Mouse (Mus musculus) CH12.LX (cell line): ENCODE data around the gene Mex3d. TPM values are rescaled to one million over a fixed set of nuclear protein-coding genes. Genes with fewer than 3 reads are reported as not detected.

Experiments
- DNase-seq: peaks from one replicate; pipeline ENCODE4 v3.0.0-alpha.2; 2013; ENCODE audit errors: extremely low read depth
- H3K27ac ChIP-seq: 2 replicates; pipeline ENCODE4 v1.5.1; 2012; ENCODE audit warnings: low read depth, mild to moderate bottlenecking, control low read depth, moderate library complexity; ENCODE audit not compliant: insufficient read depth
- H3K27me3 ChIP-seq: replicated peaks from 2 replicates; pipeline ENCODE3; 2012; ENCODE audit warnings: inconsistent platforms
- H3K36me3 ChIP-seq, 2 experiments: replicated peaks in 1 of 2; 2 replicates each; pipeline versions ENCODE3 to v1.6.1; 2012; ENCODE audit warnings: inconsistent platforms in 1 of 2, low read length in 1 of 2, mild to moderate bottlenecking in 1 of 2, mixed read lengths in 1 of 2, moderate library complexity in 1 of 2; ENCODE audit not compliant: control insufficient read depth in 1 of 2, insufficient read depth in 1 of 2
- H3K4me1 ChIP-seq, 2 experiments: 2 replicates each; pipeline ENCODE4 v1.6.1; 2012; ENCODE audit warnings: inconsistent platforms in 1 of 2, moderate library complexity in 1 of 2; ENCODE audit not compliant: insufficient read depth in 2 of 2, control insufficient read depth in 1 of 2
- H3K4me2 ChIP-seq: 2 replicates; pipeline ENCODE4 v1.6.1; 2012; ENCODE audit warnings: low read depth, mild to moderate bottlenecking, control low read depth; ENCODE audit not compliant: poor library complexity, insufficient read depth, severe bottlenecking
- H3K4me3 ChIP-seq, 3 experiments: fragments of 150-350 bp in 1 of 3; sonication (generic) in 1 of 3; replicated peaks in 1 of 3; 2 replicates each; pipeline versions ENCODE3 to v1.5.1; 2011 to 2012; ENCODE audit warnings: low read depth in 2 of 3, low read length in 2 of 3, mild to moderate bottlenecking in 2 of 3, moderate library complexity in 2 of 3, control low read depth in 1 of 3, improper control_type of control experiment in 1 of 3, inconsistent platforms in 1 of 3, mixed read lengths in 1 of 3; ENCODE audit not compliant: poor library complexity in 1 of 3
- H3K79me2 ChIP-seq: replicated peaks from 2 replicates; pipeline ENCODE4 v1.6.1; 2012; ENCODE audit warnings: mild to moderate bottlenecking, moderate library complexity; ENCODE audit not compliant: control insufficient read depth, poor library complexity, insufficient read depth, severe bottlenecking; ENCODE audit errors: extremely low read depth
- H3K9ac ChIP-seq: 2 replicates; pipeline ENCODE4 v1.6.1; 2012; ENCODE audit warnings: low read depth, mild to moderate bottlenecking, control low read depth, moderate library complexity; ENCODE audit not compliant: insufficient read depth
- H3K9me3 ChIP-seq: replicated peaks from 2 replicates; pipeline ENCODE3; 2012; ENCODE audit warnings: low read length, inconsistent platforms, mixed read lengths
- CTCF ChIP-seq, 2 experiments: IDR thresholded peaks in 1 of 2; conservative IDR thresholded peaks in 1 of 2; 2 replicates each; pipeline ENCODE4 v1.5.1; 2011 to 2012; ENCODE audit warnings: low read depth in 2 of 2, low read length in 2 of 2, improper control_type of control experiment in 1 of 2, inconsistent platforms in 1 of 2, mild to moderate bottlenecking in 1 of 2, moderate library complexity in 1 of 2
- ELF1 ChIP-seq: IDR thresholded peaks from 2 replicates; pipeline ENCODE4 v1.6.1; 2014; ENCODE audit warnings: low read depth, mild to moderate bottlenecking, inconsistent platforms, low read length, improper control_type of control experiment
- GABPA ChIP-seq: IDR thresholded peaks from 2 replicates; pipeline ENCODE4 v1.6.1; 2012; ENCODE audit warnings: low read depth, low read length, improper control_type of control experiment, inconsistent platforms; ENCODE audit not compliant: insufficient replicate concordance
- IRF4 ChIP-seq: IDR thresholded peaks from 2 replicates; pipeline ENCODE4 v1.6.1; 2014; ENCODE audit warnings: low read depth, mild to moderate bottlenecking, inconsistent platforms, low read length, improper control_type of control experiment
- JUN ChIP-seq: IDR thresholded peaks from 2 replicates; pipeline ENCODE4 v1.6.1; 2011; ENCODE audit warnings: low read depth, mild to moderate bottlenecking, low read length, improper control_type of control experiment, moderate library complexity; ENCODE audit not compliant: insufficient read depth
- JUND ChIP-seq: conservative IDR thresholded peaks from 2 replicates; pipeline ENCODE4 v1.6.1; 2011; ENCODE audit warnings: low read depth, low read length, improper control_type of control experiment
- KAT2A ChIP-seq: IDR thresholded peaks from 2 replicates; pipeline ENCODE4 v1.6.1; 2012; ENCODE audit warnings: low read length, improper control_type of control experiment, inconsistent platforms; ENCODE audit not compliant: insufficient replicate concordance
- MYC ChIP-seq: IDR thresholded peaks from 2 replicates; pipeline ENCODE4 v1.6.1; 2011; ENCODE audit warnings: low read depth, mild to moderate bottlenecking, improper control_type of control experiment, low read length
- POLR2AphosphoS2 ChIP-seq: IDR thresholded peaks from 2 replicates; pipeline ENCODE4 v1.6.1; 2011; ENCODE audit warnings: low read depth, low read length, improper control_type of control experiment
- RCOR1 ChIP-seq: conservative IDR thresholded peaks from 2 replicates; pipeline ENCODE4 v1.6.1; 2012; ENCODE audit warnings: low read depth, mild to moderate bottlenecking, inconsistent platforms, low read length, improper control_type of control experiment
- SIN3A ChIP-seq: IDR thresholded peaks from 2 replicates; pipeline ENCODE4 v1.6.1; 2012; ENCODE audit warnings: low read length, improper control_type of control experiment, inconsistent platforms
- TBP ChIP-seq: conservative IDR thresholded peaks from 2 replicates; pipeline ENCODE4 v1.6.1; 2011; ENCODE audit warnings: low read depth, low read length, improper control_type of control experiment
- USF2 ChIP-seq: conservative IDR thresholded peaks from 2 replicates; pipeline ENCODE4 v1.6.1; 2011; ENCODE audit warnings: low read depth, low read length, improper control_type of control experiment
- ZC3H11A ChIP-seq: IDR thresholded peaks from 2 replicates; pipeline ENCODE4 v1.6.1; 2012; ENCODE audit warnings: low read depth, mild to moderate bottlenecking, inconsistent platforms, low read length, improper control_type of control experiment
- ZKSCAN1 ChIP-seq: IDR thresholded peaks from 2 replicates; pipeline ENCODE4 v1.6.1; 2012; ENCODE audit warnings: low read depth, inconsistent platforms, low read length, improper control_type of control experiment, borderline replicate concordance
- ZMIZ1 ChIP-seq: IDR thresholded peaks from 2 replicates; pipeline ENCODE4 v1.6.1; 2012; ENCODE audit warnings: low read depth, mild to moderate bottlenecking, inconsistent platforms, low read length, improper control_type of control experiment
- dilution Hi-C: fragments of 300-500 bp; cut with MboI; formaldehyde crosslinking; loops from 2 replicates; pipeline ENCODE4 v1.14.3; 2020; ENCODE audit warnings: low sequenced_read_pairs; ENCODE audit not compliant: extremely low pct_unique_long_range_greater_than_20kb, extremely low pct_ligation_motif_present
- in situ Hi-C: fragments of 300-500 bp; cut with MboI; formaldehyde crosslinking; loops from 3 replicates; pipeline ENCODE4 v1.14.3; 2019; ENCODE audit warnings: low sequenced_read_pairs, low pct_ligation_motif_present, low pct_unique_long_range_greater_than_20kb, mixed read lengths
- polyA plus RNA-seq: library from polyadenylated mRNA; unstranded; fragments of >175 nt; gene quantifications from 2 replicates; pipeline ENCODE4 v1.2.1, GENCODE M21; 2012; ENCODE audit warnings: low read depth; ENCODE audit not compliant: insufficient read length
- total RNA-seq, 2 experiments: library from RNA; depleted of rRNA; stranded (reverse); fragments of 300-350 nt in 1 of 2; fragments of >200 nt in 1 of 2; gene quantifications; 2 replicates each; pipeline ENCODE4 v1.2.3; 2012 to 2014

Gene Mex3d
- total and polyA plus RNA-seq, 3 experiments, result 5.9 to 8.5 (median 6.6) TPM

DNA sequence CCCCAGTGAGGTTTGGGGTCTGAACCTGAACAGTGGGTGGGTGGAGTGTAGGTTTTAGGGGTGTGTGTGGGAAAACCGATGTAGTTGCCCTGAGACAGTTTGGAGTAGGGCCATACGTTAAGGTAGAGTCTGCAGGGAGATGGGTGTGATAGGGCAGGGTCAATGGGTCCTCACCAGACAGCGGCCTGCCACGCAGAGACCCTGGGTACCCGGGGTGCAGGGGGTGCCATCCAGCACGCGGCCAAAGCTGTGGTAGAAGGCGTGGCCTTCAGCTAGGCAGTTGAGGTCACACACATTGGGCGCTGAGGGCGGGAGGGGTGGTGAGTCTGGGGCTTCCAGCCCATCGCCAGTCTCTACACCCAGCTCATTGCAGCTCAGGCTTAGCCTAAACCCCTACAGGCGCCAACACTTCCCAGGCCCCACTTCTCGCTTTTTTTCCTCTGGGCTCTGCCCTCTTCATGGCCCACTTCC is 44.0 kb downstream of the Mex3d start:
- Histone ChIP-seq H3K9ac (no peak overlapping the region), H3K9me3 (peaks cover 19% of the 10 kb centered on the region), H3K4me1 (peaks cover under 1 to 19% of the 10 kb centered on the region in 2 experiments), H3K4me2 (no peak overlapping the region), H3K27ac (no peak overlapping the region), H3K36me3 (no peaks in the 10 kb centered on the region), H3K4me3 (no peak overlapping the region), H3K79me2 (no peaks in the 10 kb centered on the region), H3K27me3 (peaks cover 37% of the 10 kb centered on the region)
- dilution Hi-C loops, result no loop called here
- DNase-seq, result no peak
- TF ChIP-seq JUN (no peak), MYC (no peak), GABPA (no peak), POLR2AphosphoS2 (no peak), ZC3H11A (no peak), SIN3A (no peak)
- in situ Hi-C loops, result no loop called here

GRCm38 (mm10) chr10:80342749-80343424 is 44.6 kb downstream of the Mex3d start:
- no peak overlapping the region for H3K4me2 ChIP-seq
- DNase-seq, result no peak
- H3K79me2 ChIP-seq, result no peaks in the 10 kb centered on the region
- in situ Hi-C loops (no loop called here), dilution Hi-C loops (no loop called here)
- peaks cover 19% of the 10 kb centered on the region for H3K9me3 ChIP-seq
- TF ChIP-seq MYC, result no peak
- TF ChIP-seq USF2, result no peak
- TF ChIP-seq IRF4, result no peak
- no peak for TF ChIP-seq TBP
- TF ChIP-seq ZC3H11A, result no peak
- no peak for TF ChIP-seq ZKSCAN1
- TF ChIP-seq JUND, result no peak
- no peak for TF ChIP-seq RCOR1
- TF ChIP-seq CTCF (conservative IDR thresholded peaks at IDR 0.05 in 1 of 2, IDR thresholded peaks at IDR 0.05 in 1 of 2; ENCODE audit: low read depth in 2 of 2, low read length in 2 of 2), result no peak
- TF ChIP-seq ELF1, result no peak
- no peak for TF ChIP-seq ZMIZ1
- no peak for TF ChIP-seq KAT2A
- no peak overlapping the region for H3K9ac ChIP-seq
- no peak overlapping the region for H3K27ac ChIP-seq
- peaks cover 39% of the 10 kb centered on the region for H3K27me3 ChIP-seq
- peaks cover 0 to 15% of the 10 kb centered on the region in 2 experiments; a peak in 2 of 4 replicates for H3K4me1 ChIP-seq
- no peaks in the 10 kb centered on the region for H3K36me3 ChIP-seq
- H3K4me3 ChIP-seq, result no peak overlapping the region
